Mouse (Mus musculus) ES-E14 (cell line): ENCODE results near the gene Tshz2.

Experiments used
- CHD2 ChIP-seq: IDR thresholded peaks from 2 replicates; pipeline ENCODE4 v1.6.1; 2014; ENCODE audit warnings: mild to moderate bottlenecking, low read depth, low read length, inconsistent platforms
- HCFC1 ChIP-seq: IDR thresholded peaks from 2 replicates; pipeline ENCODE4 v1.6.1; 2012; ENCODE audit warnings: low read length, inconsistent platforms, borderline replicate concordance; ENCODE audit not compliant: insufficient read depth
- MAFK ChIP-seq: IDR thresholded peaks from 2 replicates; pipeline ENCODE4 v1.6.1; 2014; ENCODE audit warnings: mild to moderate bottlenecking, low read depth, low read length, inconsistent platforms; ENCODE audit not compliant: insufficient read depth
- ZC3H11A ChIP-seq: IDR thresholded peaks from 2 replicates; pipeline ENCODE4 v1.6.1; 2012; ENCODE audit warnings: low read depth, mild to moderate bottlenecking, inconsistent platforms, low read length, borderline replicate concordance
- ZNF384 ChIP-seq: IDR thresholded peaks from 2 replicates; pipeline ENCODE4 v1.6.1; 2012; ENCODE audit warnings: low read depth, low read length, inconsistent platforms

DNA sequence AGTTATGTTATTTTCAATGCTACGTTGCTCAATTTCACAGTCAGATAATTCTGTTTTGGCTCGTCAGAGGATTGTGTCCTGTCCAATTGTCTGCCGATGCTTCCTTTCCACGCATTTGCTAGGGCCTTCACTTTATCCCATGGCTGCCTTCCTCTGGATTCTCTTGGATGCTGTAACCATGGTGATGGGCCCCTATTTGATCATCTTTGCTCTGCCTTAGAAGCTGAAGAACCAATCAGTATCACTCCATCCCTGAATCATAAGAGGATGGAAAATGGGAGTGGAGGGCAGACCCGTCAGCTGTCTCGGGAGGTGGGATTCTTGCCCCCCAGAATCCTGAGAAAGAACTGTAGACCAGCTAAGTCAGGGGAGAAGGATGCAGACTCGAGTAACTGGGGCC lies 270.1 kb downstream of the Tshz2 start:
- TF ChIP-seq ZNF384 (no peak), MAFK (no peak), HCFC1 (no peak), ZC3H11A (no peak), CHD2 (no peak)
